Mouse (Mus musculus) retina, embryonic 14.5 days (tissue): ENCODE measurements around the gene Dgkg.
A peak's percentile ranks its signal among the peaks of the same experiment; 100 is the strongest.

Experiments used
- DNase-seq: peaks from one replicate; pipeline ENCODE4 v3.0.0-alpha.2; 2015; ENCODE audit warnings: low spot score

The Dgkg gene

DNA sequence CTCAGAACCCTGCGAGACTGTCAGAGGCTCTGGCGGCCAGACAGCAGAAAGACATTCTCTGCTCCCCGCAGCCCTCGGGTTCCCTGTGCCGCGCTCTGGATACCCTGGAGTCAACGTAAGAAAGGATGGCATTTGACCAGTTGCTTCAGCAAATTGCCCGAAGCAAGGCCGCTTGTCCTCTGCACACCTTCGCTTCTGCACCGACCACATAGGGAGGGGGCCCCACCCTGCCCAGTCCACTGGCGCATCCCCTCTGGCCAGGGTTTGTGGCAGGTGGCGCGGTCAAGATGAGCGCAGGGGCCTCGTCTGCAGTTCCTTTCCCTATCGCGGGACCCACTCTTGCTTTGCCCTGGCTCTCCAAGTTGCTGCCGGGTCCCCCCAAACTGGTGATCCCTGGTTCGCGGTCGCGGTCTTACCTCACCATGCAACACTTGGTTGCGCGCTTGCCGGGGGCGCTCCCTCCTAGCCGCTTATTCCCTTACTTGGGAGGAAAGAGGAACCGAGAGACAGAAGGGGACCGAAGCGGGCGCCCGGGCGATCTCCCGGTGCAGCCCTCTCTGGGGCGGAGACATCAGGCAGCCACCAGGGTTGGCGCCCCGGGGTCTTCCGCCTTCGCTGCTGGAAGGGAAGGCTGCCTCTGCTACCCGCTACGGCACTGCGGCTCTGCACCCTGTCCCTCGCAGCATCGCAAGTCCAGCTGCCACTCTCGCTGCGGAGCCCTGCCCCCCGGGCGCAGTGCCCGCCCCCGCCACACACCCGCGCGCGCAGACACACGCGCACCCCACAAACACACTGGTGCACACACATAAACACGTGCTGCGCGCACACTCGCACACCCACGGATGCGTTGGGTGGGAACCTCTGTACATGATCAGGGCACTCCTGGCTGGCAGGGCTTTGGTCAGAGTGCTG, at the start of gene Dgkg:
Dgkg (minus strand) TSS at position 689 of the 912 bp plus-strand sequence.
- DNase-seq, result peak; percentile 43

DNA sequence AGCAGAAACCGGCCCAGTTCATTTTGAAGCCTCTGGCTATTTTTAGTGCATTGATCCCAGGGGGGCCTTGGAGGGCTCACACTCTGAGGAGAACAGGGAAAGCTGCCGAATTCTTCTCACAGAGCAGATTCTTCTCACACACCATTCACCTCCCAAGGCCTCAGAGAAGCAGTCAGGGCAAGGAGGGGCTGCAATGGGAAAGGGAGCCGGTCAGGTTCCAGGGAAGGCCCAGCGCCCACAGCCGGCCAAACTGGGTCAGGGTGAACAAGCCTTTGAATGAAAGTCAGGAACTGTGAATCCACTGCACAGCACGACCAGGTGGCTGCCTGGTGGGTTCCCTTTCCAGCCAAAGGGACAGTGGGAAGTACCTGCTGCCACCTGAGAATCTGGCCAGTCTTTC, 47.9 kb upstream of the Dgkg start:
- no peak for DNase-seq

DNA sequence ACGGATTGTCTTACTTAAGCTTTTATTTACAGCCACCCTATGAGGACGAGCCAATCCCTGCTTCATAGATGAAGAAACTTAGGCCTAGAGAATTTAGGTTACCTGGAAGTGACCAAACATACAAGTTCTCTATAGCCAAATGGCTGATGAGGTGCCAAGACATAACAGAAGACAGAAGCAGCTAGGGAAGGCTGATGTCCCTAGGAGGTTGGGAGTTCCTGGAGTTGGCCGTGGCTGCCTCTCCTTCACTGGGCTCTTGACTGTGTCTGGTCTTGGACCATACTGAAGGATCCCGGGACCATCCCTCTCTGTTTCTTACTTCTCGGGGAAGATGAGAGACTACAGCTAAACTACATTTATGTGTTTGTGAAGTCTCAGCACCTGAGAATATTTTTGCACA, 47.1 kb upstream of the Dgkg start:
- no peak for DNase-seq

DNA sequence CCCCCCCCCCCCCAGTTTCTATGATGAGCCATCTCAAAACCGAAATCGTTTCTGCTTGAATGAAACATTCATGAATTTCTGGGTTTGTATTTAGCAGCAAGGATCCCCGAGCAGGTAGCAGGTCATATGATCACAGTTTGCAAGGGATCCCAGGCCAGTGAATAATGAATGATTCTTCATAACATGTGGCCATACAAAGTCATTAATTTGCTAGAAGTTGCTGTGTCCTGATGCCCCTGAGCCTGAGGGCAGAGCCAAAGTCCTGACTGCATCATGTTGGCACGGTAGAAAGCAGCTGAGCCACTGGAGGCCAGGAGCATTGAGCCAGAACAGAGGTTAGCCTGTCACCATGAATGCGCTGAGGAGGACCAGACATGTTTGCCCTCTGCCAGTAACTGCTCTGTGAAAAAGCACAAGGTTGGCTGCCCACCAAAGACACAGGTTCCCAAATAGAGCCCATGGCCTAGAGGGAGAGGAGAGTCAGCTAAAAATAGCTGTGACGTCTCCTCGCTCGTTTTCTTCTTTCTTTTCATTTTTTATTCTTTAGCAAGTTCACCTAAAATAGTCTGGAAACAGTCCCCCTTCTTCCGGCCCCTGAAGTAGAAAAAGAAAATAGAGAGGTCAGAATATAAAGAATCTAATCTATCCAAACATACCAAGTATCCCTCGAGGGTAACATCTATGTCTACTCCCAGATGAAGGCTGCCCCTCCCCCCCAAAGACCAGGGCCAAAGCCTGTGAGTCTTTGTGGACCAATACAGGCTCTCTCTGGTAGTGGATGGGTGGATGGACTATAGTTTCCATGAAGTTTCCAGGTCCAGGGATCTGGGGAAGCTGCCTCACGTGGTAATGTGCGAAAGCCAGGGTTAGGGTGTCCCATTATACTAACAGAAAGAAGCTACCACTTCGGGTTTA, 42.1 kb upstream of the Dgkg start:
- no peak for DNase-seq

DNA sequence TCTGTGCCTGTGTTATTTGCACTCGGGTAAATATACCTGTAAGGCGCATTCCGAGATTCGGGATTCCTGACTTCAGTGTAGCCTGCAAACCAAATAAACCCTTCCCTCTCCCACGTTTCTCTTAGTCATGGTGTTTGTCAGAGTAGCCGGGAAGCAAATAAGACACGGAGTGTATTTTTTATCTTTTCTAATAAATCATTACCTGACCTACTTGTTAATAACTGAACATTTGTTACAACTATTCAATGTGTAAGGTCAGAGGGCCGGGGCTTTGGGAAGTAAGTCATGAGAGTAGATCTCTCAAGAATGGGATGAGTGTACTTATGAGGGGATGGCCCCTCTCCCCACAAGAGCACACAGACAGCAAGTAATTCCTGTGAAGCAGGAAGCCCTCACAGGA, 41.1 kb upstream of the Dgkg start:
- no peak for DNase-seq

DNA sequence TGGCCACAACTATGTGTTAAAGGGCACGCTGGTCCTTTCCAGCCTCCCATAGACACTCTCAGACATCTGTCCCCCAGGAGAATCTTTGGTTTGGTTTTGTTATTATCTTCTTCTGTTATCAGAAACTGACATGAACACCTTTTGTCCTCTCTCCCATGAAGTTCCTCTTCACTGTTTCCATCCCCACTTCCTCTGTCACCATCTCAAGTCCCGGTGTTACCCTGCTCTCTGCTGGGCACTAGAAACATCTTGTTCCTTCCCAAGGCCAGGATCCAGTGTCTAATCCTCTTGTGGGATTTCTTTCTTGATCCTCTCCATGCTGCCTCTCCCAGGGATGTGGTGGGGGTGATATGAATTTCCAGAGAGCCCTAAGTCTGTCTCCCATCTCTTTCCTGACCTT, 32.6 kb upstream of the Dgkg start:
- no peak for DNase-seq

DNA sequence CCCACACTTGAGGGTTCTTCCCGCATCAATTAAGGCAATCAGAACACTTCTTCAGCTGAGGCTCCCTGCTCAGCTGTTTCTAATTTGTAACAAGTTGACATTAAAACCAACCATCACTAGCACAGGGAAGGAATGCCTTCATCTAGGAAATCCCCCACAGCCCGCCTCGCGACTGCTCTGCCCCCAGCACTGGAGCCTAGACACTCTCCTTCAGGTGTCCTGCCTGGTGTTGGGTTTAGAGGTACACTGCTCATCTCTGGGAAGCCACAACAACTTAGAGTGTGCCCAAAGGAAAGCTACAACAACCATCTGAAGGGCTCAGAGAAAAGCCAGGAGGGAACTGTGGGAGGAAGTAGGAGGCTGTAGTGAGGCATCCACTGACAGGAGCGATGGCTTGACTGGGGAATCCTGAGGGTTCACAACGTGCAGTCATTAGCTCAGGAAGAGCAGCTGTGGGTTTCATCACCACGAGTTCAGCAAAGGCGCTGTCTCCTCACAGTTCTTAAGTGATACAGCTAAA, 30.8 kb upstream of the Dgkg start:
- DNase-seq, result no peak

DNA sequence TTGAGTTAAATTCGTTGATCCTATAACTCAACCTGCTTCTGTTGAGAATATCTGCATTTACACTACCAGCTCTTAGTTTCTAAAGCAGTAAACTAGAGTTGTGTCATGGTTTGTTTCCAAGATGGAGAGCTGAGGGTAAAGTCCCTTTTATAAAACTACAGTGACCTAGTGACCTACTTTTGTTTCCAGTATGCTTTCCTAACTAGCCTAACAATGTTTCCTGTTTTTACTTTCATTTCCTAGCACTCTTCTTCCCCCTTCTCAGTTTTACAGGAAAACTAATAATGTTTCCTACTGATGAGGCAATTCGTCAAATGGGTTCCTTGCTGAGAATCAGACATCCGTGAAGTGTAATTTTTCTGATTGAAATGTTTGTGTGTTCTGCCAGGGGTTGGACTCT, 26.6 kb upstream of the Dgkg start:
- DNase-seq, result no peak

DNA sequence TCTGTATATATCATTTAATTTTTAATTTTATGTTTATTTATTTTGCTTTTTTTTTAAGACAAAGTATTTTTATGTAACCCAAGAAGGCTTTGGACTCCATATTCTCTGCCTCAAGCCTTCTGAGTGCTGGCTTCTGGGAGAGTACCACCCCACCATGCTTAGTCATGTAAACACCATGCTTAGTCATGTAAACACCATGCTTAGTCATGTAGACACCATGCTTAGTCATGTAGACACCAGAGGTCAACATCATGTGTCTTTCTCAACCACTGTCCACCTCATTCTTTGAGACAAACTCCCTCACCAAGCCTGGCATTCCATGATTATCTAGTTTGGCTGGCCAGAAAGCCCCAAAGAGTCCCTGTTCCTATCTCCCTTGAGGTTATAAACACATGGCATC, 25.7 kb upstream of the Dgkg start:
- no peak for DNase-seq

DNA sequence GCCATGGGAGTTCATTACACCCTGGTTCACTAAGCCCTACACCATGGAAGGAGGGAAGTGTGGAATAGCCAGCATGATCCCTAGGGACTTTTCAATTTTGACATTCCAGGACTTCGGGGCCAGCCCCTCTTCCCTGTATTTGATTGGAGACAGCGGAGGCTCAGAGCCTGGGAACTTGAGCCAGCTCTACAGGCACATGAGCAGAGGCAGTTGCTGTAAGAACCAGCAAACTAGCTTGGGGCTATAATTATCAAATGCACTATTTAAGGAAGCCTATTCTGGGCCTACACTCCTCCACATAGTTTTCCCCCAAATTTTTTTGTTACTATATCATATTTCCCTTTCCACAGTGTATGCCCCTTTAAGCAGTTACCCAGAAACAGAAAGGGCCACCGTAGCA, 22.6 kb upstream of the Dgkg start:
- no peak for DNase-seq

DNA sequence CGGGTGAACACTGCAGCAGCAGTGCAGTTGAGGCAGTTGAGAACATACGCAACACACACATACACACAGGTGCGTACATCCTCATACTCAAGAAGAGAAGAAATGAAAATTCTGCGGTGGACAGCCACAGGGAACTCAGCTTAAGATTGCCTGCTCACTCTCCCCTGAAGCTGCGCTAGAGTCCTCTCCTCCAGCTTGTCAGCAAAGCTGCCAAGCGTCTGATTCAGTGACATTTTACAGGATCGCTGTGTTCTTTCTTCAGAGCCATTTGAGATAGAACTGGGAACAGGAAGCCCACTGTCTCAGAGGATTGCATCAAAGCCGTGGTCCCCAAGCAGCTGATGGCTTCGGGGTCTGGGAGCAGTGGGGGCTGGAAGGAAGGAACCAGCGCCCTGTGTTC, 17.6 kb upstream of the Dgkg start:
- no peak for DNase-seq

DNA sequence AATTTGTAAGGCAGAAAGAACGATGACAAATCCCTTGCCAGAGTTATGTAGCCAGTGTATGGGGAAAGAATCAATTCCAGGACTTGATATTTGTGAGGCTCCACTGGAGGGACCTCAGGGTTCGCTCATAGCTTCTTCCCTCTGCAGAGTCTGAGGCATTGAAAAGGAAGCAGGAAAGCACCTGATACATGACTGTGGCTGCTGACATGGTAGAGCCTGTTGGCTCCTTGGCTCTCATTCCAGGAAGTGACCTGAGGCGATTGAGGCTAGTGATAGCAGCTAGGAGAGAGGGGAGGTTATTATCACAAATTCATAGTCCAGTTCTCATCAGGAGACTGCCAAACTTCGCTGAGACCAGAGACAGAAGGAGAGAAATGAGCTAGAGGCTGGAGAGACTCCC, 17.1 kb upstream of the Dgkg start:
- DNase-seq, result no peak

DNA sequence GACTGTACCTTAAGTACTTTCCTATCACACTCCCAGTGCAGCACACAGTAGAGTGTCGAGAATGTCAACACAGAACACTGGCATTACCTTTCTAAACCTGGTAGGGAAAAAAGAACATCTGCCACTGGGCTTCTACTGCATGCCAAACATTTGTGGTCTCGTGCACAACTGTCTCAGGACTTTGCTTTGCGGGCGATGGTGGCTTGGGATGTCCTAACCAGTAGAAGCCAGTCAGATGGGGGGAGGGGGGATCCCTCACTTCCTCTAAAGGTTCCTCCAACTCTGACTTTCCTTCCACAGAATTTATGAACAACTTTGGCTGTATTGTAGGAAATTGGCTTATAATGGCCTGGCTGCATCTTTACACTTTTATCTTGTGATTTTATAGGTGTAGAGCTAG, 7.0 kb upstream of the Dgkg start:
- no peak for DNase-seq

DNA sequence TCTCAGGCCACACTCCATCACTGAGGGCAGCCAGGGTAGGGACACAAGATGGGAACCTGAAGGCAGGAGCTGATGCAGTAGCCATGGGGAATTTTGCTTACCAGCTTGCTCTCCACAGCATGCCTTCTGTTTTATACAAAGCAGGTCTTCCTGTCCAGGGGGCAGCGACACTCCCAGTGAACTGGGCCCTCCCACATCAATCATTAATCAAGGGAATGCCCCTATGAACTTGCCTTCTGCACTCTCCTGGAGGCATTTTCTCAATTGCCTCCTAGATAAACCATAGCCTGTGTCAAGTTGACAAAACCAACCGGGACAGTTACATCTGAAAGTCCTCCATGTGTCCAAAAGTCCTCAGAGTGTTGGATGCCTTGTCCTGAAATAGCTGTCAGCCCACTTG, 6.1 kb upstream of the Dgkg start:
- DNase-seq, result no peak

DNA sequence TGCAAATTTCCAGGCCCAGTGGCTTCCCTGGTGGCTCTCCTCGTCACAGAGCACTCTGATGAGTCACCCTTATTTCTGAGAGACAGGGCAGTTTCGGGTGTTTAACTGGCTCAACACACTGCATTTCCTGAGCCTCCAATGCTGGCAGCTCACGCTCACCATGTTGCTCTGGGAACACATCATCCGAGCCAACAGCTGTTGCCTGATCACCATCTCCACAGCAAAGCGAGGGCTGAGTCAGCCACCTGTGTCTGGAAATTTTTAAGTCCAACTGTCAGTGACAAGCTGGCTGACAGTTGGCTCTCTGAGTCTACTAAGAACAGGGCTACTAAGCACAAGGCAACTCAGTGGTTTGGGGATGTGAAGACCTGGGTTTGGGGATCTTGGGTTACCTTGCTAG, 4.1 kb upstream of the Dgkg start:
- DNase-seq, result no peak

DNA sequence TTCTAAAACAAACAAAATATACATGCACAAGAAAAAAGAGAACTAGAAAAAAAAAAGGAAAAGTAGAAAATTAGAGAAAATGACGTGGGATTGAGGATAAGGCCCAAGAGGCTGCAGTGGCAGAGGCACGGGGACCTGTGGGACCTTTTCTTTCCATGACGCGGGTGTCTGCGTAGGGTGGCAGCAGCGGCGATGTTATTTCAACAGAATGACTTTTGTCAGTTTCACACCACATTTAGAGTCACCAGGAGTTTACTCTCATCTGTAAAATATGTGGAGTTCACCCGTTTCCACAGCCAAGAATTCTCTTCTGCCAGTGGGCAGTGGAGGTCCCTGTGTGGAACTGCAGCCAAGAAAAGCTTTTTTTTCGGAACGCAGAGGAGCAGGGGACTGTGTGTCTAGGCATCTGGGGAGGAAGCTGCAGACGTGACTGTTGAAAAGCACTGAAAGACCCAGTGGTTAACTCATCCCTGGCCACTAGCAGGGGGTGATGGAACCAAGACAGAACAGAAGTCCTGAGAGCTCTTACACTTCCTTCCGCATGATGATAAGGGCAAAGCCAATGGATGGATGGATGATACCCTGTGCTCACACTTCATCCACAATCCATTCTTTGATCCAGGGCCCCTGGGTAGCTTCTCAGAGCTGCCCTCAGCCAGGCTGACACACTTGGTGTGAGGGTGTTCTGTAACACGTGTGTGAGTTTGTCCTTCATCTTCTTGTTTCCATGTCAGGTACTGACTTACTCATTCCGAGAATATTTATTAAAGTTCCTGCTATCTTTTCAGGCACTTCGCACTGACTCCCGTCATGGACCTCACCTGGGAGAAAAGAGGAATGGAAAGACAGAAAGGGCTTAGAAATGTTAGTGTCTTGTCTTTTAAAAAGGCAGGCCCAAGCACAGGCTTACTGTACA, 1.1 kb upstream of the Dgkg start:
- no peak for DNase-seq

DNA sequence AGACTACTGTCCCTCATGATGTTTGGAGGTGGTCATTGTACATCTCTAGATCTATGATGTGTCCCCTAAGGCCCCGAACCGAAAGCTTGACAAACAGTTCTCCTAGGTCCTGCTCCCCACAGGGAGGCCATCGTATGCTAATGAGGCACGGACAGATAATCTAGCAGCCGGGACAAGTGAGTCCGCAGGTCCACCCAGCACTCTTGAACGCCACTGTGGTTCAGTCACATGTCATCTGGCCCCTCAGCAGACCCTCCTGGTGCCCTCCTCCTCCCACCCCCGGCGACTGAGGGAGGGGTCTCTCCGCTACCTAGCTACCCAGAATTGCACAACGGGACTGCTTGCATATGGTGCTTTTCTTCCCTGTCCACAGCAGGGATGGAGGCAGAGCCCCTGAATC, 1.2 kb downstream of the Dgkg start:
- DNase-seq, result no peak

DNA sequence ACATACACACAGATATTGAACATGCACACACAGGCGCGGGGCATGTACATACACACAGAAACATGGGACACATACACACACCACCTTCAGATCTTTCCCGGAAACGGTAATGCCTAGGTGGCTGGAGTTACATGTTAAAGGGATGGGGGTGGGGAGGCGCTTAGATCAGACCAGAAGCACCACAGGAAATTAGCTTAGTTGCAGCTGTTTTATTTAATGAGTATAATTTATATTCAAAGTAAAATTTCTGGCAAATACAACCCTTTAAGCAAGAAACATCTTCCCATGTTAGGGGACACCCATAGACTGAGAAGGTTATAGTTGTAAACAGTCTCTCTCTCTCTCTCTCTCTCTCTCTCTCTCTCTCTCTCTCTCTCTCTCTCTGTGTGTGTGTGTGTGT, 1.8 kb downstream of the Dgkg start:
- no peak for DNase-seq

DNA sequence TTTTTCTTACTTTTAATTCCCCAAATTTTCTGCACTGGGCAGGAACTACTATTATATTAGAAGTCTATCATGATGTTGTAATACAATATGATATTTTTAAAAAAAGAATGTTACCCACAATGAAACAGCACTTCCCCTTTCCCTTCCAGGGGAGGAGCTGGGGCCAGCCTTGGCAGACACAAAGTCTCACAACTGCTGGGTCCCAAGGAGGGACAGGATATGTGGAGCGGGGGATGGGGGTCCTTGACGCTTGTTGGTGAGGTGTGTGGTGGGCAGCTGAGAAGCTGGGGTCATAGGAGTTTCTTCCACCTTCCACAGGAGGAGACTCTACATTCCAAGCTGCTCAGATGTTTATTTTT, 2.6 kb downstream of the Dgkg start:
- DNase-seq, result no peak

DNA sequence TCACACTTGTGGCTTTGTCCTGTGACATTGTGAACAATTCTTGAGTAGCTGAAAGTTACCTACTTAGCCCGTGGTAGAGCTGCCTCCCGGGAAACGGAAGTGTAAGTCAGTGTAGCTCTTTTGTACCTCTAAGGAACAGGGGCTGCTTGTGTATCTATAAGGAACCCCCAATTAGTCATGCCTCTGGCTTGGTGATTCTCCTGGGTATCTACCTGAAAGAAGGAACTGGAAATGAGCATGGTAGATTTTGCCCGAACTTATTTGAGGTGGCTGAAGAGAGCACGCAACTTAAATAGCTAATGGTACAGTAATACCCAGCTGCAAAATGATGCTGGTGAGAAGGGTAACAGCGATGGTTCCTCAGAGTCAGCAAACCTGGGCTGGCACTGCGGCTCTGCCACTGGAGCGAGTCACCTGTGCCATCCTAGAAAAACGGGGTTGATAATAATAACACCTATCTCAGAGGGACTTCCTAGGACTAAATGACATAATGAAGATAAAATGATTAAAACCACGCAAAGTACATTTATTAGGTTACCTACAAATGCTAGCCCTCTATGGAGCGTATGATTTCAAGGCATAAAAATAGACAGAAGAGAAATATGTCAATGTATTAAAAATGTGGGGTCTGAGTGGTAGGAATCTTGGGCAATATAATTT, 3.1 kb downstream of the Dgkg start:
- no peak for DNase-seq

DNA sequence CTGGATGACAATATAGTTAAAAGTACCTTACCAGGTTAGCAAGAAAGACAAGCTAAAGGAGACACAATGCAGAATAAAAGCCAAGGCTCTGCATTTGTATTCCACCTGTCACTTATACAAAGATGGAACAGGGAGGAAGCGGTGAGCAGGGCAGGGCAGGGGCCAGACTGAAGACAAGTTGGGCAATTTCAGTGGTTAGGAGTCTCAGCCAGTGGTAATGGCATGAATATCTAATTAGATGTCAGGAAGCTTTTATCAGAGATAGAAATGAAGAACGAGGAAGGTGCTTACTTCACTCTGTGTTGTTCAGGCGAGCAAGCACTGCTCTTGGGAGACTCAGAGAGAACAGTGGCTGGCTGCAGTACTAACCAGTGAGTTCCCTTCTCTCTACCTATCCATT, 5.8 kb downstream of the Dgkg start:
- DNase-seq, result no peak
